Mouse (Mus musculus) neural tube, embryonic 10.5 days (tissue): ENCODE measurements around the gene Snrpd2.
"Not testable (repeated sequence)": the region's sequence is repeated elsewhere in the genome, so short reads cannot be mapped to it uniquely, and the experiment has no call there.

Experiments used
- DNase-seq: peaks from one replicate; pipeline ENCODE4 v3.0.0-alpha.2; 2017; ENCODE audit warnings: low spot score; ENCODE audit errors: extremely low spot score

Snrpd2 gene

GRCm38 (mm10) chr7:19148875-19149541 lies 514 bp upstream of the Snrpd2 start, which contains the start of gene Qpctl:
Gene Qpctl (minus strand): TSS chr7:19149291.
- peak; percentile 94 for DNase-seq

- not testable (repeated sequence) for DNase-seq
These were observed 1.6 kb downstream of the Snrpd2 start for GRCm38 (mm10) chr7:19151121-19151520.

DNA sequence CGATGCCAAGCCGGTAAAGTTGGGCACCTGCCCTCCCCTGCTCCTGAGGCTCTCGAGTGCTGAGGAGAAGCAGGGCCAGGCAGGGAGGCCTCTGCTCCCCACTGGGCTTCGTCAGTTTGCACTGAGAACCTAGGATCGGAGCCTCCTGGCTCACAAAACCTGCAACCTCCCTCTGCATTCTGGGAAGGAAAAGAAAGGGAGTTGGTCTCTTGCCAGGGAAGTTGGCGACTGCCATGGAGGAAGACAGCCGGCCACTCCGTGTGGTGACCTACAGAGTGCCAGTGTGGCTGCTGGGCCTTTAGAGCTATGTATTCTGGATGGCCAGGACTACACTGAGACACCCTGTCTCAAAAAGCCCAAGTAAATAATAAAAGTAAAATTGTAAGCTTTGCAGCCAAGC lies 5.3 kb downstream of the Snrpd2 start:
- no peak for DNase-seq

DNA sequence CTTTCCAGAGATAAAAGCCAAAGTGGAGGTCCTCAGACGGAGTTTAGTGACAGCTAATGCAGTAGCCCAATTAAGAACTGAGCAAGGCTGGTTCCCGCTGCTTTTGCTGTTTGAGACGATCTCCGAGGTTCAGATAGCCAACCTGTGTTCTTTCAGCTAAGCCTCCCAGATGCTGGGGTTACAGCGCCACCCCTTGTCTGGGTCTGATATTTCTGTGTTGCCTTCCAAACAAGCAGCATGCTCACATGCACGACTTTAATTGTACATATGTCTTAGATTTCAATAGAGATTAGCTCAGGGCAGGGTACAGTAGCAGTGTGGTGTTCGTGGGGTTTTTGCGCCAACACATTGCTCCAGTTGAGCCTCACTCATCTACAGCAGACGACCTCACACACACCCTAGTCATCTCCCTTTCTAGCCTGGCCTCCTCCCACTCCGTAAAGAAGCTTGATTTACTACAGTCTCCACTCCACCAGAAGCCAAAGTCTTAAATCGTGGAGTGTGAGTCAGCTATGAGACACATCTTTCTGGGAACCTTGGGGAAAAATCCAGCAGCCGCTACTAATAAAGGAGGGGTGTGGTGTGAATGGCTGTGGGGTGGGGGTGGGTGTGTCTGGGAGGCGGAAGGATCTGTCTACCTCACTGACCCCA lies 6.4 kb downstream of the Snrpd2 start:
- no peak for DNase-seq

GRCm38 (mm10) chr7:19157160-19157800 lies 7.8 kb downstream of the Snrpd2 start:
- DNase-seq = peak; percentile 96

DNA sequence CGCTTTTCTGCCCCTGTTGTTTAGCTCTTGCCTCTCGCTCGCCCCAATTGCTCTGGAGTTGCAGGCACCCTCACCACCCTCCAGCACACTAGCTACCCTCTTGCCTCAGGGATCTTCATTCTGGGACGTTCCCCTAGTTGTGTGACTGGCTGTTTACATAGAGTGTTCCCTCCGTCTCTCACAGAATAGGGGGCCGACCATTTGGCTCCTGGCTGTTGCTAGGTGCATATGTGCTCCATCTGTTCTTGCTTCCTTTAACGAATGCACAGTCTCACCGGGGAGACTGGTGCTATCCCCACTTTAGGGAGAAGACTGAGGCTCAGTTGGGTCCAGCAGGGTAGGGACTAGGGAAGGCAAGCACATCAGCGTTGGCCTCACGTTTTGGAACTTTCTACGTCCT lies 9.1 kb downstream of the Snrpd2 start:
- no peak for DNase-seq

DNA sequence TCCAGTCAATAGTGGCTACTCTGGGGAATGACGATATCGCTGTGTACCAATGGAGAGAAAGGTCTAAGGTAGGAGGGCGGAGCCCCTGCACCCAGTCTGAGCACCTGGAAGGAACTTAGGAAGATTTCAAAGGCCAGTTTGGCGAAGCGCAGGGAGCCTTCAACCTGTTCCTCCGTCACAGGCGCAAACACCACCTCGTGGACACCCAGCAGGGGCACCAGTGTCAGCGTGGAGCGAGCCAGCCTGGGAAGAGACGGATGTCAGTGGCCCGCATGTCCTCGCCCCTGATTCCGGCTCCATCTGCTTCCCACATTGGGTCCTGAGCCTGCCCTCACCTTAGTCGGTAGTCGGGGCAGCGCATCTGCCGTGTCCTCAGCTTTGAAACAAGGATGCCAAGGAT lies 9.9 kb downstream of the Snrpd2 start:
- DNase-seq = no peak

- peak; percentile 55 for DNase-seq
These were observed 10.6 kb downstream of the Snrpd2 start for GRCm38 (mm10) chr7:19160115-19160514.

GRCm38 (mm10) chr7:19162928-19163327 lies 13.4 kb downstream of the Snrpd2 start:
- DNase-seq = no peak

DNA sequence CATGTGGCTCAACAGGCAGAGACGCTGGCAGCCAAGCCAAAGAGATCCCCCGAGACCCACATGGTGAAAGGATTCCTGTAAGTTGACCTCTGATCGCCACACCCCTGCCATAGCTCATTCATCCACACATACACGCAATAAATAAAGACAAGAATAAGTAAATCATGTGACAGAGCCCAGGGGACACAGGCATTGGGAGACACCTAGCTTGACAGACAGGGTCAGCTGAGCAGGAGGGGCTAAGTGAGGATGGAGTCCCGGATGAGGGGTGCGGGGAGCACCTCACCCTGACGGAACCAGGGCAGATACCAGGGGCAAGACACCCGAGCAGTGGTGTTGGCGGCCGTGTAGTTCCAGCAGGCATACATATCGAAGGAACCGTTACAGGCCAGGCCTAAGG lies 14.2 kb downstream of the Snrpd2 start:
- DNase-seq = no peak

- DNase-seq = no peak
These were observed 14.7 kb downstream of the Snrpd2 start for GRCm38 (mm10) chr7:19164189-19164588.

GRCm38 (mm10) chr7:19164978-19165377 lies 15.5 kb downstream of the Snrpd2 start:
- DNase-seq = no peak

GRCm38 (mm10) chr7:19165656-19166423 lies 16.3 kb downstream of the Snrpd2 start, which contains the start of gene Gipr:
Gene Gipr (minus strand): TSS chr7:19166127.
- DNase-seq = no peak

DNA sequence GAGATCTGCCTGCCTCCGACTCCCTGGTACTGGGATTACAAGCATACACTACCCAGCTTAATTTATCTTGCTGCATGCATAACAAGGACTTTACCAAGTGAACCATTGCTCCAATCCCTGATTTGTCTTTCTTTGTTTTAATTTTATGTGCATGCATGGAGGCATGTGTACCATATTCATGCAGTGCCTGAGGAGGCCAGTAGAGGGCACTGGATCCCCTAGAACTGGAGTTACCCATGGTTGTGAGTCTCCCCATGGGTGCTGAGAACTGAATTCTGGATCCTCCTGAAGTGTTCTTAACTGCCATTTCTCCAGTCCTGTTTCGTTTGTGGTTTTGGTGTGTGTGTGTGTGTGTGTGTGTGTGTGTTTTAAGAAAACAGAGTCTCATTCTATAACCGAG lies 17.5 kb downstream of the Snrpd2 start:
- no peak for DNase-seq

GRCm38 (mm10) chr7:19169506-19169905 lies 20.0 kb downstream of the Snrpd2 start:
- no peak for DNase-seq

GRCm38 (mm10) chr7:19170142-19170541 lies 20.6 kb downstream of the Snrpd2 start:
- DNase-seq = no peak

DNA sequence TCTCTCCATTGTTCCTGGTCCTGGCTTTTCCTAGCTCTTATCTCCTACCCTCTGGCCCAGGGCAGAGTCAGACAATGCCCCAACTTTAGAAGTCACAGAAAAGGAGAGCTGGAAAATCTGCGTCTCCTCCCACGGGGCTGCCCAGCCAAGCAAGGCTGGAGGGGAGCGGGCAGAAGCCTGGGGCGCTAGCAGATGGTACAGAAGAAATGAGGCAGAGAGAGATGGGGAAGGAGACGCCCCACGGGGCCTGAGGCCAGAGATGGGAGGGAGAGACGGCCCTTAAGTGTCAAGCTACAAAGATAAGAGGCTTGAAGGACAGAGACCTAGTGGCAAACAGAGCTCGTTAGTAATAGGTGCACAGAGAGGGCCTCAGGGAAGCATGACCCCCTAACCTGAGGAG lies 22.3 kb downstream of the Snrpd2 start:
- no peak for DNase-seq

- DNase-seq = peak; percentile 92
These were observed 23.4 kb downstream of the Snrpd2 start for GRCm38 (mm10) chr7:19172874-19173273.

DNA sequence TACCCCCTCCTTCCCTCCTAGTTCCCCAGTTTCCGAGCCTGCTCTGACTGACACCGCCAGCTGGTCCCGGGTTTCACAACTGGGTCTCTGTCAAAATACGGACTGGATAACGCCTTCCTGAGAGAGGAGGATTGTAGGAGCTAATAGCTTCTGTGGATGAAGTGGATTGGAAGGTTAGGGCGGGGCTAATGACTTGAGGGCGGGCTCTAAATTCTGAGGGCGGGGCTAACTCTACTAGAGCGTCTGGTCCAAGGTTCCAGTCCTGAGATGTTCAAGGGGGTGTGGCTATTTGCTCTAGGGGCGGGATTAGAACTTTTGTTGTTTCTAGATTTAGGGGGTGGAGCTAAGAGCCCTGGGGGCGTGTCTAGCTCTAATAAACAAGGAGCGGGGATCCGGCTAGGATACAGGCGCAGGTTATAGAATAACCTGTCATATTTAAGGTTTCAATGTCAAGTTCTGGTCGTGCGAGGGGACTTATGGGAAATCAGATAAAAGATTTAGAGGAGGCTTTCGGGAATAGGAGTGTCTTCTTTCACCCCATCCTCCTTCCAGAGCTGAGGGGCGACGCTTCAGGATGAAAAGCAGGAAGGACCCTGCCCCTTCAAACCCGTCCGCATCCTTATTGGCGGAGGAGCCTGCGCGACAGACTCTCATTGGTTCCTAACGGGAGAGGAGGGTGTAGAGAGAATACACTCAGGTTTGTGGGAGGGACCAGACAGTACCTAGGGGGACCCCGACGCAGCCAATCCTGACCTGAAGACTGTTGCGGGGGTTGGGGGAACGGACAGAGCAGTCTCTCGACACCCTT lies 26.4 kb downstream of the Snrpd2 start, which contains the start of gene Eml2:
Eml2 (plus strand) TSS at position 714 of the 808 bp plus-strand sequence.
- DNase-seq = peak; percentile 40

- no peak for DNase-seq
These were observed 27.0 kb downstream of the Snrpd2 start for GRCm38 (mm10) chr7:19176516-19176947.

DNA sequence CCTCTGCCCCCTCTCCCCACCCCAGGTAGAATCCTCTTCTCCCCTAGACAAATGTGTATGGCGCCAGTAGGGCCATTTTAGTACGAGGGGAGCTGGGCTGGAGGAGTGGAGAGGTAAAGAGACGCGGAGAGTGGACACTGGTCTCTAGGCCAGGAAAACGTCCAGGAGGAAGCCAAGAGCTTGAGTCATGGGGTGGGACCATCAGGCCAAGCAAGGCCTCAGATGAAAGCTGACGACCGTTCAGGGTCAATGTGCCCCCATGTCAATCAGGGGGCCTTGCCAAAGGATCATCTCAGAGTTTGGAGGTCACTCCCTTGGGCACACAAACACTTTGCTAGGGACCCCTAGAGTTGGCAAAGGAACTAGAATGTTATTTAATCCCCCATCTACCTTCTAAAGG lies 27.7 kb downstream of the Snrpd2 start:
- no peak for DNase-seq
